In the genomic region with DNA sequence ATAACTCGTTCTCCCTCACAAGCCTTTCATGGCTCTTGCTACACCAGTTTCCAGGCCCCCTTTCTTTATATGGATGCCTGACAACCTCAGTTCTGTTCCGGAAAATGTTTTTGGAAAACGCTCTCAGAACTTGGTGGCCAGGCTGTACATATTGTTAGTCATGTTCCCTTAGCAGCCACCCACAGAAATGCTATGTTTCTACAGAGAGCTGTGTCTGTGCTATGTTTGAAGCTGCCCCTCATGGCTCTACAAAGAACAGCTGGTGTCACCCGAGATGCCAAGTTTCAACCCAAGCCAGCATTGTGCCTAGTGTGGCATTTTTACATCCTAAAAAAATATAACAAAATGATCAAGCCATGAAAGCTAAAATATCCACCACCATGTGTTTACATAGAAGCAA, we compare ENCODE assay signal across 11 mouse cellular contexts.
DNase-seq lines count a peak whose midpoint lies in the region.
"Had no signal": no experiment of that assay in that cellular context is flagged by ENCODE, and none has a peak within 500 bp of the region (broad histone marks: within the 10 kb centered on the region; RNA-seq: fewer than 3 reads in every experiment).

No protein-coding gene starts in this region.

- peak; percentile 69 for DNase-seq in frontal cortex, adult 2 months (ENCODE audit: extremely low spot score in 1 of 2, low spot score in 1 of 2)
- DNase-seq in layer of hippocampus, adult 18-20 months (ENCODE audit: low spot score in 2 of 2), result peak; percentile 77 to 89
- DNase-seq in left cerebral cortex, adult 18-20 months (ENCODE audit: low spot score in 2 of 2), result peak; percentile 51 to 66
- DNase-seq in right cerebral cortex, postnatal 10 days (ENCODE audit: low spot score in 2 of 2), result peak; percentile 51 to 76
- no peak for DNase-seq in heart, adult 18-20 months
- no peak for DNase-seq in adrenal gland, postnatal 25 days
- no peak for DNase-seq in natural killer cell, adult 2 months (ENCODE audit: low spot score in 2 of 2)
- DNase-seq: cerebellum, adult 11-12 months; heart, postnatal 4 days; liver, postnatal 0 days; lung, postnatal 4 days had no signal

Comparison
In these comparisons a context has a peak if more than half of its experiments do, and no peak if none do; other contexts are left out.
1. DNase-seq: peak in frontal cortex, adult 2 months (2 of 2), layer of hippocampus, adult 18-20 months (2 of 2), left cerebral cortex, adult 18-20 months (2 of 2) and right cerebral cortex, postnatal 10 days (2 of 2); none in heart, adult 18-20 months (0 of 2), adrenal gland, postnatal 25 days (single experiment) and natural killer cell, adult 2 months (0 of 2).